Mouse (Mus musculus) myocyte (in vitro differentiated cells): ENCODE results near the gene Rev3l.
"Not testable (repeated sequence)": the region's sequence is repeated elsewhere in the genome, so short reads cannot be mapped to it uniquely, and the experiment has no call there.

ENCODE experiments used
- MAX ChIP-seq: IDR thresholded peaks from one replicate; pipeline ENCODE4 v1.6.1; 2011; ENCODE audit warnings: low read depth, mild to moderate bottlenecking, control low read depth
- POLR2A ChIP-seq: IDR thresholded peaks from one replicate; pipeline ENCODE4 v1.6.1; 2011; ENCODE audit warnings: low read depth, mild to moderate bottlenecking, control low read depth, moderate library complexity; ENCODE audit not compliant: insufficient read length
- SRF ChIP-seq: IDR thresholded peaks from one replicate; pipeline ENCODE4 v1.6.1; 2011; ENCODE audit warnings: low read depth; ENCODE audit not compliant: control insufficient read depth, insufficient read length
- TCF12 ChIP-seq: IDR thresholded peaks from one replicate; pipeline ENCODE4 v1.6.1; 2011; ENCODE audit warnings: mild to moderate bottlenecking, control low read depth; ENCODE audit not compliant: poor library complexity, insufficient read depth, severe bottlenecking

DNA sequence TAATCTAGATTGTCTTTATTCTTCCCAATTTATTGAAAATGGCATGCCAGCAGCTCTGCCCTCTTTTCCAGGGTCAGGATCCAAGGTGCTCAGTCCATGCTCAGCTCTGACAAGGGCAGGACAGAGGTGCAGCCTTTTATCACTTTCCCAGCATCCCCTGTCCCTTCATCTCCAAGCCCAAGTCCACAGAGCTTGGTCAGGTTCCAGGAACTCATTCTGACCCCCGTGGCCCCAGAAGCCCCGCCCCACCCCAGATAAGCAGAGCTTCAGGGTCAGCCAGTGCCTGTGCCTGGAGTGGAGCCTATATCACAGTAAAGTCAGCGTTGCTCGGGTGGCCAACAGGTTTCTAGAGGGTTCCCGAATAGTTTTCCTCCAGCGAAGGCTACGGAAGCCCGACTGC is 192.6 kb downstream of the Rev3l start:
- not testable (repeated sequence) for TF ChIP-seq TCF12, POLR2A, MAX, SRF
